In genomic region chr12:27481230-27481629, GRCm38 (mm10) we compare ENCODE assay signal across 22 mouse cellular contexts.
DNase-seq lines count a peak whose midpoint lies in the region; ATAC-seq and TF ChIP-seq lines count a peak whose summit lies in the region.
"Had no signal": no experiment of that assay in that cellular context is flagged by ENCODE, and none has a peak within 500 bp of the region (broad histone marks: within the 10 kb centered on the region; RNA-seq: fewer than 3 reads in every experiment).

No protein-coding gene starts in this region.

- H3K4me1 ChIP-seq in intestine, embryonic 15.5 days (replicated peaks), result no peaks in the 10 kb centered on the region
- no peaks in the 10 kb centered on the region for H3K4me1 ChIP-seq in intestine, postnatal 0 days (replicated peaks; ENCODE audit: control insufficient read depth, insufficient read depth, low read length)
- H3K4me1 ChIP-seq in kidney, embryonic 16.5 days (ENCODE audit: insufficient read depth, low read length), result peaks cover 6% of the 10 kb centered on the region; the same call in 1 of the 2 replicates
- H3K4me1 ChIP-seq: embryonic facial prominence, embryonic 15.5 days; forebrain, embryonic 12.5 days had no signal

- TF ChIP-seq CTCF in intestine, postnatal 0 days (IDR thresholded peaks at IDR 0.05; ENCODE audit: low read depth), result no peak

- no peaks in the 10 kb centered on the region for H3K27me3 ChIP-seq in intestine, embryonic 15.5 days (replicated peaks)
- H3K27me3 ChIP-seq in intestine, postnatal 0 days (replicated peaks; ENCODE audit: control insufficient read depth, insufficient read depth, low read length), result no peaks in the 10 kb centered on the region
- H3K27me3 ChIP-seq in kidney, embryonic 16.5 days (ENCODE audit: insufficient read depth, low read length), result no peaks in the 10 kb centered on the region
- H3K27me3 ChIP-seq: embryonic facial prominence, embryonic 13.5 days; embryonic facial prominence, embryonic 15.5 days; forebrain, embryonic 12.5 days had no signal

- H3K9me3 ChIP-seq in intestine, embryonic 15.5 days, result no peaks in the 10 kb centered on the region
- H3K9me3 ChIP-seq in intestine, postnatal 0 days (ENCODE audit: control insufficient read depth), result no peaks in the 10 kb centered on the region
- H3K9me3 ChIP-seq in kidney, embryonic 16.5 days (ENCODE audit: low read length), result no peaks in the 10 kb centered on the region
- H3K9me3 ChIP-seq: embryonic facial prominence, embryonic 13.5 days; embryonic facial prominence, embryonic 15.5 days; forebrain, embryonic 10.5 days; forebrain, embryonic 12.5 days had no signal

- no peaks in the 10 kb centered on the region for H3K36me3 ChIP-seq in intestine, embryonic 15.5 days
- H3K36me3 ChIP-seq in intestine, postnatal 0 days (ENCODE audit: control insufficient read depth, insufficient read depth), result no peaks in the 10 kb centered on the region
- no peaks in the 10 kb centered on the region for H3K36me3 ChIP-seq in kidney, embryonic 16.5 days (ENCODE audit: insufficient read depth, low read length)
- H3K36me3 ChIP-seq: embryonic facial prominence, embryonic 13.5 days; embryonic facial prominence, embryonic 15.5 days; forebrain, embryonic 10.5 days; forebrain, embryonic 12.5 days had no signal

- H3K4me2 ChIP-seq in intestine, embryonic 15.5 days (replicated peaks), result no peak overlapping the region
- H3K4me2 ChIP-seq in intestine, postnatal 0 days (replicated peaks; ENCODE audit: low read depth), result no peak overlapping the region
- H3K4me2 ChIP-seq in kidney, embryonic 16.5 days (replicated peaks; ENCODE audit: low read depth, low read length), result no peak overlapping the region
- H3K4me2 ChIP-seq: embryonic facial prominence, embryonic 13.5 days; embryonic facial prominence, embryonic 15.5 days; forebrain, embryonic 12.5 days had no signal

- no peak for DNase-seq in kidney, postnatal 4 days
- no peak for DNase-seq in layer of hippocampus, adult 8-10 months (ENCODE audit: low spot score in 2 of 2)
- DNase-seq: adrenal gland, adult 2 months; adrenal gland, postnatal 10 days; adrenal gland, postnatal 25 days; cerebellum, adult 11 months; cerebellum, adult 18-20 months; cerebellum, adult 8-10 months; cerebellum, adult 9-11 months; cerebellum, postnatal 14 days; cerebellum, postnatal 36 days; embryo, embryonic 11 days had no signal

- no peak overlapping the region for H3K27ac ChIP-seq in intestine, embryonic 15.5 days
- H3K27ac ChIP-seq in intestine, postnatal 0 days (ENCODE audit: low read depth, low read length), result no peak overlapping the region
- H3K27ac ChIP-seq in kidney, embryonic 16.5 days (ENCODE audit: low read length), result peak overlapping the region; percentile 28; the same call in 1 of the 2 replicates
- H3K27ac ChIP-seq: embryonic facial prominence, embryonic 13.5 days; embryonic facial prominence, embryonic 15.5 days; forebrain, embryonic 10.5 days; forebrain, embryonic 12.5 days had no signal

- no peak overlapping the region for H3K9ac ChIP-seq in intestine, embryonic 15.5 days
- no peak overlapping the region for H3K9ac ChIP-seq in intestine, postnatal 0 days (ENCODE audit: low read depth, low read length)
- H3K9ac ChIP-seq in kidney, embryonic 16.5 days (replicated peaks; ENCODE audit: low read length), result no peak overlapping the region
- H3K9ac ChIP-seq: embryonic facial prominence, embryonic 13.5 days; embryonic facial prominence, embryonic 15.5 days; forebrain, embryonic 12.5 days had no signal

- H3K4me3 ChIP-seq in intestine, embryonic 15.5 days (replicated peaks), result no peak overlapping the region
- no peak overlapping the region for H3K4me3 ChIP-seq in intestine, postnatal 0 days (ENCODE audit: low read depth, low read length)
- H3K4me3 ChIP-seq in kidney, embryonic 16.5 days (ENCODE audit: low read length), result no peak overlapping the region
- H3K4me3 ChIP-seq: embryonic facial prominence, embryonic 13.5 days; embryonic facial prominence, embryonic 15.5 days; erythroblast, embryonic 14.5 days; forebrain, embryonic 10.5 days; forebrain, embryonic 12.5 days had no signal

- ATAC-seq in intestine, embryonic 15.5 days, result peak; percentile 66; the same call in 1 of the 2 replicates
- ATAC-seq in intestine, postnatal 0 days, result no peak
- ATAC-seq in kidney, embryonic 16.5 days (ENCODE audit: low FRiP score, low TSS enrichment), result no peak
- ATAC-seq: forebrain, embryonic 14.5 days; forebrain, embryonic 16.5 days had no signal
